ENCODE assay signal across 8 mouse cellular contexts in genomic region chr17:48352976-48353375, GRCm38 (mm10). TPM values are rescaled to one million over a fixed set of nuclear protein-coding genes. Genes with fewer than 3 reads are reported as not detected.
"Had no signal": no experiment of that assay in that cellular context is flagged by ENCODE, and none has a peak within 500 bp of the region (broad histone marks: within the 10 kb centered on the region; RNA-seq: fewer than 3 reads in every experiment).

No protein-coding gene starts in this region.

RNA-seq across cellular contexts. Expression of gene Treml1, which starts 6.7 kb away (rescaled TPM):
- polyA plus RNA-seq: forebrain, postnatal 0 days had no signal

RNA-seq across cellular contexts. Expression of gene B430306N03Rik, which starts 37.0 kb away (rescaled TPM):
- polyA plus RNA-seq: embryonic facial prominence, embryonic 10.5 days; embryonic facial prominence, embryonic 11.5 days; embryonic facial prominence, embryonic 13.5 days; forebrain, embryonic 11.5 days; forebrain, embryonic 12.5 days; forebrain, embryonic 14.5 days; forebrain, embryonic 16.5 days had no signal

RNA-seq across cellular contexts. Expression of gene Treml2, which starts 53.7 kb away (rescaled TPM):
- polyA plus RNA-seq: forebrain, embryonic 14.5 days; forebrain, embryonic 16.5 days had no signal
